Mouse (Mus musculus): Measurements from ENCODE around the gene Aloxe3.

GRCm38 (mm10) chr11:69151004-69151403 lies 25.3 kb downstream of the Aloxe3 start:
- TF ChIP-seq CTCF (IDR thresholded peaks at IDR 0.05; ENCODE audit: borderline replicate concordance, insufficient read depth, low read depth, low read length) (no peak), POLR2A (IDR thresholded peaks at IDR 0.05; ENCODE audit: borderline replicate concordance, insufficient read depth, low read length) (no peak)

Measured in cerebellum, adult 2 months (tissue).